Mouse (Mus musculus) splenic B cell, adult 2 months (primary cell): Measurements from ENCODE around the gene Macrod1.
"Not testable (repeated sequence)": the region's sequence is repeated elsewhere in the genome, so short reads cannot be mapped to it uniquely, and the experiment has no call there.

ENCODE experiments used
- DNase-seq: peaks from one replicate; pipeline ENCODE4 v3.0.0-alpha.2; 2011; ENCODE audit warnings: low read depth, low spot score
- H3K27me3 ChIP-seq: 2 replicates; pipeline ENCODE4 v1.6.1; 2012; ENCODE audit warnings: mild to moderate bottlenecking, low read length, moderate library complexity, mixed read lengths; ENCODE audit not compliant: control insufficient read depth, poor library complexity, insufficient read depth, severe bottlenecking
- H3K36me3 ChIP-seq: 2 replicates; pipeline ENCODE4 v1.6.1; 2012; ENCODE audit warnings: mild to moderate bottlenecking, low read length, moderate library complexity, mixed read lengths; ENCODE audit not compliant: control insufficient read depth, poor library complexity, insufficient read depth, severe bottlenecking

The Macrod1 gene

DNA sequence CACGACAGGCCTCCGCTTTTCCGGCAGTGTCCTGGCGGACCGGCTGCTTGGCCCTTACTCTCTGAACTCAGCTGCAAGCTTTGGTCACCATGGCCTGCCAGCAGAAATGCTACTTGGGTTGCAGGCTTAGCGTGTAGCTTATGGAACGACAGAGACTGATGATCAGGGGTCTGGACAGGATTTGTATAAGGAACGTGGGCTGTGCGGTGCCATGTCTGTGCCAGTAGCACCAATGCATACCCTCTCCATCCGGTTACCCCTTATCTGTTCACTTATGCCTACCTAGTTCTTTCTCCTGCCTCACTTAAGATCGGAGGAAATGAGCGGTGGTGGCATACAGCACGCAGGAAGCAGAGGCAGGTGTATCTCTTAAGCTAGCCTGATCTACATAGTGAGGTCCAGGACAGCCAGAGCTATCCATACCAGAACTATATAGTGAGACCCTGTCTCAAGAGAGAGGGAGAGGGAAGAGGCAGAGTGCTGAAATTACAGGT is 15.9 kb upstream of the Macrod1 start:
- Histone ChIP-seq H3K27me3 (no peaks in the 10 kb centered on the region), H3K36me3 (no peaks in the 10 kb centered on the region)
- no peak for DNase-seq

- DNase-seq, result no peak
- H3K36me3 ChIP-seq, result no peaks in the 10 kb centered on the region
- no peaks in the 10 kb centered on the region for H3K27me3 ChIP-seq
Measured at GRCm38 (mm10) chr19:7041171-7041570, 15.4 kb upstream of the Macrod1 start.

- no peaks in the 10 kb centered on the region for H3K36me3 ChIP-seq
- H3K27me3 ChIP-seq, result no peaks in the 10 kb centered on the region
- DNase-seq, result no peak
Measured at GRCm38 (mm10) chr19:7044279-7044678, 12.3 kb upstream of the Macrod1 start.

GRCm38 (mm10) chr19:7044706-7045105 is 11.9 kb upstream of the Macrod1 start:
- DNase-seq, result no peak
- no peaks in the 10 kb centered on the region for H3K27me3 ChIP-seq
- H3K36me3 ChIP-seq, result no peaks in the 10 kb centered on the region

DNA sequence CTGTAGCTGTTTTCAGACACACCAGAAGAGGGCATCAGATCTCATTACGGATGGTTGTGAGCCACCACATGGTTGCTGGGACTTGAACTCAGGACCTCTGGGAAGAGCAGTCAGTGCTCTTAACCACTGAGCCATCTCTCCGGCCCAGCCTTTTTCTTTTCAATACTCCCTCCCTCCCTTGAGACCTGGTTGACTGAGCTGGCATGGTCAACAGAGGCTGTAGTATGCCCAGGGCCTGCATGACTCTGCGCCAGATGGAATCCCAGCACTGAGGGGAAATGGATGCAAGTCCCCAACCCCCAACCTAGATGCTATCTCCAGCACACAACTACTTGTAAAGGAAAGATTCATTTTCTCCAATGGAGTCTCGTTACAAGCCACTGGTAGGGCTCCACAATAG is 3.2 kb upstream of the Macrod1 start:
- not testable (repeated sequence) for H3K27me3 ChIP-seq, H3K36me3 ChIP-seq

DNA sequence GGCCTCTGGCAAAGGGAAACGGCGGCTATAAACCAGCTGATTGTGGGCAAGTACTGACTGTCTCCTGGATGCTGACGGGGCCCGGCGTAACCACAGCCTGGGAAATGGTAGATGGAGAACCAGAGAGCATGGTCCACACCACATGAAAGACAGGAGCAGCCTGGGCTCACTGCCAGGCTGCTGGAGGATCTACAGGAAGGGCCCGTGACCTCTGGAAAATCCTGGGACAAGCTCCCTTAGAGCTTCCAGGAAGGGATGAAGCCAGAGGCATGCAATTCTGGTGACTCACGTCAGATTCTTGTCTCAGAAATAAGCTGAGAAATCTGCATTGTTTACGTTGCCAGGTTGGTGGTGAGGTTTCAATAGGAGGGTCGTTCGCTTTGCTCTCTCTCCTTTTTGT is 1.8 kb upstream of the Macrod1 start:
- no peaks in the 10 kb centered on the region for H3K27me3 ChIP-seq
- no peaks in the 10 kb centered on the region for H3K36me3 ChIP-seq
- DNase-seq, result no peak

More for the DNA sequence above, 3.2 kb upstream of the Macrod1 start:
- not testable (repeated sequence) for DNase-seq

GRCm38 (mm10) chr19:7055173-7055572 is 1.4 kb upstream of the Macrod1 start:
- H3K36me3 ChIP-seq, result no peaks in the 10 kb centered on the region
- DNase-seq, result no peak
- H3K27me3 ChIP-seq, result no peaks in the 10 kb centered on the region

GRCm38 (mm10) chr19:7057126-7057721 is 614 bp downstream of the Macrod1 start:
- Histone ChIP-seq H3K36me3 (no peaks in the 10 kb centered on the region), H3K27me3 (no peaks in the 10 kb centered on the region)
- peak; percentile 23 for DNase-seq

DNA sequence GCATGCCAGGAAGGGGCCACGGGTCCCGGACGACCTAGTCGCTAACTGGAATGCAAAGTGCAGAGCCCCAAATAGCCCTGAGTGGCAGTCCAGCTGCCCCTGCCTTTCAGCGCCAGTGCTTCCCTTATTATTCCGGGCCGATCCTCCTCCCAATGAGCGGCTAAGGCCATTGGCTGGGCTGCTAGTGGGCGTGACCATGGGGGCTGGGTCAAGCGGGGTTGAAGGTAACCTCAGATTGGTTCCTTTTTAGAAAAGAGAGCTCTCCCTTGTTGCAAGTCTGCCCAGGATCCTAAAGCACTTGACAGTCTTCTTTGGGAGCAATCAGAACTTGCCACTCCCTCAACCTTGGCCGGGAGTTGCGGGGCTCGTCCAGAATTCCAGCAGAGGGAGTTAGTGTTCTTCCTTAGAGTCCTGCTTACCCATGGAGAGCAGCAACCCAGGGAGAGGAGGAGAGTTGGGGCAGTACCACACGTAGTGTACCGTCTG is 1.2 kb downstream of the Macrod1 start:
- Histone ChIP-seq H3K36me3 (no peaks in the 10 kb centered on the region), H3K27me3 (no peaks in the 10 kb centered on the region)
- DNase-seq, result peak; percentile 85

GRCm38 (mm10) chr19:7058541-7058940 is 1.9 kb downstream of the Macrod1 start:
- H3K27me3 ChIP-seq, result no peaks in the 10 kb centered on the region
- DNase-seq, result no peak
- H3K36me3 ChIP-seq, result no peaks in the 10 kb centered on the region

- no peaks in the 10 kb centered on the region for H3K36me3 ChIP-seq
- no peak for DNase-seq
- H3K27me3 ChIP-seq, result no peaks in the 10 kb centered on the region
Measured at GRCm38 (mm10) chr19:7062110-7062509, 5.5 kb downstream of the Macrod1 start.

- Histone ChIP-seq H3K36me3 (no peaks in the 10 kb centered on the region), H3K27me3 (no peaks in the 10 kb centered on the region)
- DNase-seq, result no peak
Measured at GRCm38 (mm10) chr19:7062916-7063315, 6.3 kb downstream of the Macrod1 start.

DNA sequence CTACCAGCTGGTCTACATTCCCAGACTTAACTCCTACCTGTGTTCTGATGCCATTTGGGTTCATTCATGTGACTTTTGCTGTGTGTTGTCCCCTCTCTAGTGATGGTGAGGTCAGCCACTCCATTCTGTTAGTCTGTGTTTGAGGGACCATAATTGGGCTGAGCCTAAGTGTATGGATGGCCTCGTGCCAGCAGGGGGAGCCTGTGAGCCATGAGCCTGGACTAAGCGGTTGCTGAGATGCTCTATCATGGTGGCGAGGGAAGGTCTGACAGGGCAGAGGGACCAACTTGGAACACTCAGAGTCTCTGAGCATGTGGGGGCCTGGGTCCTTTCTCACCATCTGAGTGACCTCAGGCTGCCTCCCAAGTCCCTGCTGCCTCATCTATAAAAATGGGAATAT is 8.0 kb downstream of the Macrod1 start:
- H3K27me3 ChIP-seq, result no peaks in the 10 kb centered on the region
- no peaks in the 10 kb centered on the region for H3K36me3 ChIP-seq
- DNase-seq, result peak; percentile 91

GRCm38 (mm10) chr19:7066034-7066827 is 9.6 kb downstream of the Macrod1 start:
- no peak for DNase-seq

DNA sequence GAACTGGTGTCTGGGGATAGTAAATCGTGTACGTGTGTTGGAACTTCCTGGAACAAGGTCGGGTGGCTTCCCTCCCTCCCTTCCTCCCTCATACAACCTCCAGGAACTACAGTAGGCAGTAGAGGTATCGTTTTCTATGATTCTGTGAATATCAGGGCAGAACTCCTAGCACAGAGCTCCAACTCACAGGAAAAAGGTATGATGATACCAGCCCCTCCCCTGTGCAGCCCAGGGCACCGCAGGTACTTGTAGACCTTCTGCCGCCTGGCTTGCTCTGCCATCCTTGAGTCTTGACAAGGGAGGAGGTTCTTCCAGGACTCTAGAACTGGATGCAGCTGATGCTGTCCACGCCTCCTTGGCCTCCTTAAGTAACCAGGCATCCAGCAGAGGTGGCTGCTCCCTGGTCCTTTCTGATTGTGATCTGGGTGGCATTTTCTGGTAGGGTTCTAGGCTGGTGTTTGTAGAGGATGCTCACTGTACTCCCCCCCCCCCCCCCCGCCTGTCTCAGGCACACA is 10.3 kb downstream of the Macrod1 start:
- H3K36me3 ChIP-seq, result no peaks in the 10 kb centered on the region
- no peak for DNase-seq
- H3K27me3 ChIP-seq, result no peaks in the 10 kb centered on the region

More at GRCm38 (mm10) chr19:7066034-7066827, 9.6 kb downstream of the Macrod1 start:
- Histone ChIP-seq H3K27me3 (no peaks in the 10 kb centered on the region), H3K36me3 (no peaks in the 10 kb centered on the region)
